18 mouse cellular contexts compared by ENCODE assay signal in the genomic region with DNA sequence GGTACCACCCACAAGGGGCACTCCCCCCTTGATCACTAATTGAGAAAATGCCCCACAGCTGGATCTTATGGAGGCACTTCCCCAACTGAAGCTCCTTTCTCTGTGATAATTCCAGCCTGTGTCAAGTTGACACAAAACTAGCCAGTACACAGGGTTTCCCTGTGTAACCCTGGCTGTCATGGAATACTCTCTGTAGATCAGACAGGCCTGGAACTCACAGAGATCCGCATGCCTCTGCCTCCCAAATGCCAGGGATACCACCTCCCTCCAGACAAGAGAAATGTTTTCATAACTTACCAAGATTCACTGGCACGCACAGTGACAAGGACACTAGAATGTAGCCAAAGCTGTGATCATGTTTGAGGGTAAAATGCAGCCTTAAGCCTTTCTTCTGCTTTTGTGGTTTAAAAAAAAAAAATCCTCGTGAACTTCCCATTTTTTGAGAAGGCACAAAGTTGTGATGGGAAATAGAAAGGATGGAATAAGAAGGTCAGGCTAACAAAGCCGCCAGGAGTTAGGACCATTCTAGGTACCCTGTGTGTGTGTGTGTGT.
DNase-seq lines count a peak whose midpoint lies in the region; ATAC-seq and TF ChIP-seq lines count a peak whose summit lies in the region.
"Had no signal": no experiment of that assay in that cellular context is flagged by ENCODE, and none has a peak within 500 bp of the region (broad histone marks: within the 10 kb centered on the region; RNA-seq: fewer than 3 reads in every experiment).

No protein-coding gene starts in this region.

- dilution Hi-C loops in CH12.LX (cut with MboI; ENCODE audit: extremely low pct_ligation_motif_present, extremely low pct_unique_long_range_greater_than_20kb, low sequenced_read_pairs): no loop called here

- H3K4me2 ChIP-seq in heart, embryonic 15.5 days: no peak overlapping the region
- no peak overlapping the region for H3K4me2 ChIP-seq in CH12.LX (ENCODE audit: insufficient read depth, low read depth, poor library complexity, severe bottlenecking)
- H3K4me2 ChIP-seq: embryonic facial prominence, embryonic 12.5 days; hindbrain, embryonic 14.5 days; lung, embryonic 15.5 days; neural tube, embryonic 13.5 days had no signal

- no peak for TF ChIP-seq CTCF in CH12.LX (conservative IDR thresholded peaks at IDR 0.05 in 1 of 2, IDR thresholded peaks at IDR 0.05 in 1 of 2; ENCODE audit: low read depth in 2 of 2, low read length in 2 of 2)
- TF ChIP-seq CTCF in bone marrow macrophage, adult 2 months (IDR thresholded peaks at IDR 0.05; ENCODE audit: low read depth, low read length): no peak

- no peak for TF ChIP-seq EP300 in CH12.LX (IDR thresholded peaks at IDR 0.05; ENCODE audit: low read length)

- H3K9me3 ChIP-seq in heart, embryonic 15.5 days (replicated peaks): no peaks in the 10 kb centered on the region
- H3K9me3 ChIP-seq in CH12.LX (replicated peaks; ENCODE audit: low read length): no peaks in the 10 kb centered on the region
- H3K9me3 ChIP-seq: embryonic facial prominence, embryonic 12.5 days; lung, embryonic 15.5 days; neural tube, embryonic 13.5 days had no signal

- TF ChIP-seq RAD21 in CH12.LX (IDR thresholded peaks at IDR 0.05; ENCODE audit: low read depth, low read length): no peak

- H3K4me1 ChIP-seq in heart, embryonic 15.5 days (replicated peaks): peaks cover 40% of the 10 kb centered on the region
- peaks cover 10 to 32% of the 10 kb centered on the region in 2 experiments; a peak in 3 of 4 replicates for H3K4me1 ChIP-seq in CH12.LX (ENCODE audit: control insufficient read depth in 1 of 2, insufficient read depth in 2 of 2)
- H3K4me1 ChIP-seq in bone marrow macrophage, adult 2 months (ENCODE audit: control insufficient read depth, insufficient read depth, low read length): peaks cover 66% of the 10 kb centered on the region

- no peaks in the 10 kb centered on the region for H3K27me3 ChIP-seq in heart, embryonic 15.5 days
- H3K27me3 ChIP-seq in CH12.LX (replicated peaks): no peaks in the 10 kb centered on the region
- H3K27me3 ChIP-seq: embryonic facial prominence, embryonic 12.5 days; lung, embryonic 15.5 days had no signal

- no peak for DNase-seq in heart, postnatal 25 days (ENCODE audit: low spot score)
- DNase-seq in CH12.LX (ENCODE audit: extremely low read depth): no peak
- no peak for DNase-seq in ovary, postnatal 10 days (ENCODE audit: low spot score)
- no peak for DNase-seq in urinary bladder, postnatal 14 days (ENCODE audit: low spot score)
- DNase-seq: cerebellum, postnatal 36 days; gastrocnemius, postnatal 10 days; liver; thymus, postnatal 36 days had no signal

- no peak for TF ChIP-seq POLR2A in CH12.LX (IDR thresholded peaks at IDR 0.05; ENCODE audit: low read depth, low read length)
- TF ChIP-seq POLR2A in bone marrow macrophage, adult 2 months (IDR thresholded peaks at IDR 0.05; ENCODE audit: borderline replicate concordance, low read depth, low read length): no peak

- ATAC-seq in heart, embryonic 15.5 days (replicated peaks; ENCODE audit: insufficient number of reproducible peaks, insufficient read depth, low FRiP score, low read depth): no peak
- ATAC-seq: CD4-positive, CD25-positive, alpha-beta regulatory T cell, adult 4 months; intestine, embryonic 16.5 days had no signal

- 78% methylated on average over 4 of the region's 4 CpGs for WGBS in heart, embryonic 15.5 days
- WGBS in macrophage (ENCODE audit: missing documents): 8% methylated on average over 4 of the region's 4 CpGs

- no peaks in the 10 kb centered on the region for H3K36me3 ChIP-seq in heart, embryonic 15.5 days
- H3K36me3 ChIP-seq in CH12.LX (replicated peaks in 1 of 2; ENCODE audit: control insufficient read depth in 1 of 2, insufficient read depth in 1 of 2, low read length in 1 of 2) (no peaks in the 10 kb centered on the region), macrophage (ENCODE audit: inconsistent target) (no peaks in the 10 kb centered on the region)
- H3K36me3 ChIP-seq: embryonic facial prominence, embryonic 12.5 days; lung, embryonic 15.5 days; neural tube, embryonic 13.5 days had no signal

- H3K9ac ChIP-seq in heart, embryonic 15.5 days: no peak overlapping the region
- no peak overlapping the region for H3K9ac ChIP-seq in CH12.LX (ENCODE audit: insufficient read depth, low read depth)
- H3K9ac ChIP-seq: embryonic facial prominence, embryonic 12.5 days; hindbrain, embryonic 14.5 days; lung, embryonic 15.5 days; neural tube, embryonic 13.5 days had no signal

- H3K27ac ChIP-seq in heart, embryonic 15.5 days: peak overlapping the region; percentile 92
- no peak overlapping the region for H3K27ac ChIP-seq in CH12.LX (ENCODE audit: insufficient read depth, low read depth)
- H3K27ac ChIP-seq in bone marrow macrophage, adult 2 months (ENCODE audit: insufficient read depth, low read depth, low read length): peak overlapping the region; percentile 92
- peak overlapping the region; percentile 95 for H3K27ac ChIP-seq in macrophage

- 0 out of 2 replicates have a peak, but pooled peaks cover 3% of the 10 kb centered on the region for H3K79me2 ChIP-seq in CH12.LX (replicated peaks; ENCODE audit: control insufficient read depth, extremely low read depth, insufficient read depth, poor library complexity, severe bottlenecking)
- peaks cover 35% of the 10 kb centered on the region for H3K79me2 ChIP-seq in macrophage (ENCODE audit: inconsistent target)

- in situ Hi-C loops in CH12.LX (cut with MboI; ENCODE audit: low pct_ligation_motif_present, low pct_unique_long_range_greater_than_20kb, low sequenced_read_pairs): no loop called here

- H3K4me3 ChIP-seq in heart, embryonic 15.5 days: no peak overlapping the region
- no peak overlapping the region for H3K4me3 ChIP-seq in CH12.LX (replicated peaks in 1 of 3; ENCODE audit: low read depth in 2 of 3, low read length in 2 of 3, poor library complexity in 1 of 3)
- no peak overlapping the region for H3K4me3 ChIP-seq in bone marrow macrophage, adult 2 months (ENCODE audit: insufficient read depth, low read length)
- H3K4me3 ChIP-seq in macrophage (ENCODE audit: inconsistent target): no peak overlapping the region
- H3K4me3 ChIP-seq: embryonic facial prominence, embryonic 12.5 days; layer of hippocampus, adult 2 months; lung, embryonic 15.5 days; neural tube, embryonic 13.5 days had no signal

- intact Hi-C loops in heart, postnatal 25 days (cut with DNase I): loop anchor here (5.0 kb wide), 1 partner anchor 284 kb away; a partner anchor contains a TSS

TF ChIP-seq in CH12.LX, 34 proteins besides CTCF, POLR2A, EP300 and RAD21:
- TF ChIP-seq ZNF384 (IDR thresholded peaks at IDR 0.05; ENCODE audit: low read depth, low read length): peak; percentile 25; the same call in 1 of the 2 replicates
- no peak for TF ChIP-seq SIN3A (IDR thresholded peaks at IDR 0.05; ENCODE audit: low read length)
